Mouse (Mus musculus) liver, embryonic 11.5 days (tissue): ENCODE results near the gene Ctsc. TPM values are rescaled to one million over a fixed set of nuclear protein-coding genes. Genes with fewer than 3 reads are reported as not detected.
A peak's percentile ranks its signal among the peaks of the same experiment; 100 is the strongest.

ENCODE experiments used
- ATAC-seq: fragments of 200-750 bp; cut with Nextera tagmentation; replicated peaks from 2 replicates; pipeline ENCODE4 v1.8.0; 2017; ENCODE audit warnings: moderate number of reproducible peaks, mild to moderate bottlenecking, moderate TSS enrichment, moderate library complexity; ENCODE audit not compliant: low FRiP score
- DNase-seq: peaks from one replicate; pipeline ENCODE4 v3.0.0-alpha.2; 2017; ENCODE audit warnings: low spot score
- H3K27ac ChIP-seq: fragments of 300-500 bp; sonication (generic); 2 replicates; pipeline ENCODE4 v1.5.1; 2014; ENCODE audit warnings: mild to moderate bottlenecking, low read depth, low read length, control low read depth
- H3K27me3 ChIP-seq: fragments of 300-500 bp; sonication (generic); replicated peaks from 2 replicates; pipeline ENCODE4 v1.6.1; 2014; ENCODE audit warnings: low read length, mixed read lengths; ENCODE audit not compliant: control insufficient read depth, insufficient read depth
- H3K36me3 ChIP-seq: fragments of 300-500 bp; sonication (generic); 2 replicates; pipeline ENCODE4 v1.6.1; 2014; ENCODE audit warnings: mild to moderate bottlenecking, low read length, moderate library complexity, mixed read lengths; ENCODE audit not compliant: control insufficient read depth, insufficient read depth
- H3K4me1 ChIP-seq: fragments of 300-500 bp; sonication (generic); replicated peaks from 2 replicates; pipeline ENCODE4 v1.6.1; 2014; ENCODE audit warnings: low read length, mixed read lengths; ENCODE audit not compliant: control insufficient read depth, insufficient read depth
- H3K4me2 ChIP-seq: fragments of 300-500 bp; sonication (generic); 2 replicates; pipeline ENCODE4 v1.6.1; 2014; ENCODE audit warnings: mild to moderate bottlenecking, control low read depth, moderate library complexity
- H3K4me3 ChIP-seq: fragments of 300-500 bp; sonication (generic); 2 replicates; pipeline ENCODE4 v1.5.1; 2014; ENCODE audit warnings: low read depth, low read length, control low read depth
- H3K9ac ChIP-seq: fragments of 300-500 bp; sonication (generic); 2 replicates; pipeline ENCODE4 v1.6.1; 2014; ENCODE audit warnings: low read depth, low read length, control low read depth
- H3K9me3 ChIP-seq: fragments of 300-500 bp; sonication (generic); 2 replicates; pipeline ENCODE4 v1.6.1; 2016; ENCODE audit warnings: low read length, inconsistent platforms, mixed read lengths; ENCODE audit not compliant: control insufficient read depth
- WGBS: fragments of 180-500 bp; shearing (Covaris S2); extraction: QIAGEN DNeasy Blood & Tissue Kit; methylation state at CpG from one replicate; pipeline ENCODE4 v1.1.7; 2014; 5-methylcytosine and 5-hydroxymethylcytosine counted together
- polyA plus RNA-seq: library from polyadenylated mRNA; unstranded; fragments of >200 nt; fragmentation: Nextera tagmentation; extraction: Ambion mirVana; gene quantifications from 2 replicates; pipeline ENCODE4 v1.2.1, GENCODE M21; 2014

Ctsc gene
- polyA plus RNA-seq, 1 experiment from 2014 or later = 63.9 TPM

DNA sequence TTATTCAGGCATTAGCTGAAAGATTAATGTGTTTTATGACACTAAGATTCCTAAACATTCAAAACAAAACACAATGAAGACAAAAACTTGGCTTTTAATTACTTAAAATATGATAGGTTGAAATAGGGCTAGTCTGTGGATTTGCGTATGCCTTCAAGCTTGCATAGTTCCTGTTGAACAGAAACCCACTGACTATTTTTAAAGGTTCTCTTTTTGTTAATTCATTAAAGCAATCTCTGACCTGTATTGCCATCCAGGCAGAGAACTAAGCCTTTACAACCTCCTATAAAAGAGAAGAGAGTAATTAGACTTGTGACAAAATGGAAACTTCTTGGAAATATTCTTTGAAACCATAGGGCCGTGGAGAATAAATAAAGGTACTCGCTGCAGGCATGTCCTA, 7.4 kb downstream of the Ctsc start:
- H3K27me3 ChIP-seq = no peaks in the 10 kb centered on the region
- H3K4me1 ChIP-seq = no peaks in the 10 kb centered on the region
- ATAC-seq (no peak), DNase-seq (no peak)
- no peak overlapping the region for H3K27ac ChIP-seq
- H3K4me3 ChIP-seq = no peak overlapping the region
- WGBS = 86% methylated on average over 3 of the region's 3 CpGs
- no peak overlapping the region for H3K9ac ChIP-seq
- no peaks in the 10 kb centered on the region for H3K36me3 ChIP-seq
- H3K4me2 ChIP-seq = no peak overlapping the region
- no peaks in the 10 kb centered on the region for H3K9me3 ChIP-seq

DNA sequence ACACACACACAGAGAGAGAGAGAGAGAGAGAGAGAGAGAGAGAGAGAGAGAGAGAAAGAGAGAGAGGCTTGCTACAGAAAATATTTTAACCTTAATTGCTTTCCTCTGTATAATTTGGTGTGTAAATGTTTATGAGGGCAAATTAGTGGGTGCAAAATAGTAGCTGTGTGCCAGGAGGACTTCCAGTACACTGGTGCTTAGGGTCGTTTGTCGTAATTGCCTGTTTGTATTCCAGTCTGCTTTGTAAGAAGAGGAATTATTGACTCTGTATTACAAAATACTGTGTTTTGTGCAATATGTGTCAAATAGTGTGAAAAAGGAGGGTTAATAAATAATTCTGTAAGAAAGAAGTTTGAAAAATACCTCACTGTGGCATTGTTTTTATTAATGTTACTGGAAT, 13.2 kb downstream of the Ctsc start:
- no peak for ATAC-seq

DNA sequence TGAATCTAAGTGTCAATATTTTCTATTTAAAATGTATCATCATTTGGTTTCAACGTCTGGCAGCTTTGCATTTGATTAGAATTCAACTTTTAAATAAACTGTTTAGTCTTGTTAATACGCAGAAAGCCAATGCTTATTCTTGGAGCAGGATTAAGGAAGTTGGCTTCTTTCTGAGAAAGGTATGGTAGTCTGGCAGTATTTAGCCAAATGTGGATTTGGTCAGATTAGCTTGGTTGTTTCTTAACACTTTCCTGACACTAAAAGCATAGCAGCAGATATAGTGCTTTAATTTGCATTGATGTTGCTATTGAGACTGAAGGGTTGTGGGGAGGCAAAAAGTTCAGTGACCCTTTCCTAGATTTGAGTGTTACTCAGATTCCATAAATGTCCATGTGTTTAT, 14.2 kb downstream of the Ctsc start:
- no peaks in the 10 kb centered on the region for H3K36me3 ChIP-seq
- H3K27me3 ChIP-seq = no peaks in the 10 kb centered on the region
- WGBS = 73% methylated on average over 2 of the region's 2 CpGs
- no peak for ATAC-seq
- no peak overlapping the region for H3K4me2 ChIP-seq
- DNase-seq = no peak
- H3K4me1 ChIP-seq = no peaks in the 10 kb centered on the region
- no peak overlapping the region for H3K4me3 ChIP-seq
- no peaks in the 10 kb centered on the region for H3K9me3 ChIP-seq
- H3K27ac ChIP-seq = no peak overlapping the region
- H3K9ac ChIP-seq = no peak overlapping the region

More for the DNA sequence above, 13.2 kb downstream of the Ctsc start:
- no peak for DNase-seq
- no peak overlapping the region for H3K27ac ChIP-seq
- H3K36me3 ChIP-seq = no peaks in the 10 kb centered on the region
- no peak overlapping the region for H3K4me3 ChIP-seq
- no peaks in the 10 kb centered on the region for H3K4me1 ChIP-seq
- 83% methylated on average over 2 of the region's 2 CpGs for WGBS
- no peaks in the 10 kb centered on the region for H3K9me3 ChIP-seq
- H3K9ac ChIP-seq = no peak overlapping the region
- no peak overlapping the region for H3K4me2 ChIP-seq
- no peaks in the 10 kb centered on the region for H3K27me3 ChIP-seq

DNA sequence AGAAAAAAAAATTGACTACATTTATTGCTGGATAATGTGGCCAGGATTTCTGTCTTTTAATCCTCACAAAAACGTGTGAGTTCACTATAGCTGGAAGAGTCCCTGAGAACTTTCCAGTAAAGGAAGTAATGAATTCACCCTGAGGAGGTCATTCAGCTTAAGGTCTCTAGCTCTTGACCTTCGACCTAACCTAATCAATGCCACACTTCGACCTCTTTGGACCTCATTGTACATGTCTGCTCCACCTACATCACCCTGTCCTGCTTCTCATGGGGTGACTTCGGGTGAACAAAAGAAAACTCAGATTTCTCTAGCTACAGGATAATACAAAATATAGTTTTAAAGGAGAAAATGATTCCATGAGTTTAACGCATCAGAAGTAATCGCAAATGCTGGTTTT, 16.0 kb downstream of the Ctsc start:
- no peak overlapping the region for H3K9ac ChIP-seq
- no peaks in the 10 kb centered on the region for H3K27me3 ChIP-seq
- H3K27ac ChIP-seq = no peak overlapping the region
- DNase-seq = no peak
- no peak overlapping the region for H3K4me3 ChIP-seq
- H3K4me1 ChIP-seq = no peaks in the 10 kb centered on the region
- H3K9me3 ChIP-seq = no peaks in the 10 kb centered on the region
- H3K36me3 ChIP-seq = no peaks in the 10 kb centered on the region
- ATAC-seq = no peak
- no peak overlapping the region for H3K4me2 ChIP-seq
- 72% methylated on average over 6 of the region's 6 CpGs for WGBS

- H3K4me1 ChIP-seq = no peaks in the 10 kb centered on the region
- H3K27ac ChIP-seq = no peak overlapping the region
- no peak for ATAC-seq
- H3K9me3 ChIP-seq = no peaks in the 10 kb centered on the region
- no peak overlapping the region for H3K9ac ChIP-seq
- no peaks in the 10 kb centered on the region for H3K27me3 ChIP-seq
- no peak for DNase-seq
- WGBS = 72% methylated on average over 1 of the region's 1 CpGs
- H3K36me3 ChIP-seq = no peaks in the 10 kb centered on the region
- H3K4me3 ChIP-seq = no peak overlapping the region
- H3K4me2 ChIP-seq = no peak overlapping the region
Measured at GRCm38 (mm10) chr7:88295989-88296388, 18.1 kb downstream of the Ctsc start.

DNA sequence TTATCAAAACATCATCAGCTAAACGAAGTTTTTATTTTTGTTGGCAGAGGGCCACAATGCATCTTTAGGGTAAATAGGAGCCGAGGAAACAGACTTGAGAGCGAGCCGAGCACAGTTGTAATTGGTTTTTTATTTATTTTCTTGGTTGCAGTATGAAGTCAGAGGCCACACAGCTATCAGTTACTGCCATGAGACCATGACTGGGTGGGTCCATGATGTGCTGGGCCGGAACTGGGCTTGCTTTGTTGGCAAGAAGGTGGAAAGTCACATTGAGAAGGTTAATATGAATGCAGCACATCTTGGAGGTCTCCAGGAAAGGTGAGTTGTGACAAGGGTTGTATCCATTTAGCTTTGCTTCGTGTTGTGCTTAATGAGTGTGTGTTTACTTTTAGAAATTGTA, 19.0 kb downstream of the Ctsc start:
- no peak overlapping the region for H3K9ac ChIP-seq
- no peaks in the 10 kb centered on the region for H3K27me3 ChIP-seq
- H3K36me3 ChIP-seq = no peaks in the 10 kb centered on the region
- H3K4me1 ChIP-seq = no peaks in the 10 kb centered on the region
- H3K9me3 ChIP-seq = no peaks in the 10 kb centered on the region
- DNase-seq = no peak
- H3K27ac ChIP-seq = no peak overlapping the region
- no peak overlapping the region for H3K4me3 ChIP-seq
- ATAC-seq = peak; percentile 70; the same call in 1 of the 2 replicates
- 80% methylated on average over 6 of the region's 6 CpGs for WGBS
- no peak overlapping the region for H3K4me2 ChIP-seq

DNA sequence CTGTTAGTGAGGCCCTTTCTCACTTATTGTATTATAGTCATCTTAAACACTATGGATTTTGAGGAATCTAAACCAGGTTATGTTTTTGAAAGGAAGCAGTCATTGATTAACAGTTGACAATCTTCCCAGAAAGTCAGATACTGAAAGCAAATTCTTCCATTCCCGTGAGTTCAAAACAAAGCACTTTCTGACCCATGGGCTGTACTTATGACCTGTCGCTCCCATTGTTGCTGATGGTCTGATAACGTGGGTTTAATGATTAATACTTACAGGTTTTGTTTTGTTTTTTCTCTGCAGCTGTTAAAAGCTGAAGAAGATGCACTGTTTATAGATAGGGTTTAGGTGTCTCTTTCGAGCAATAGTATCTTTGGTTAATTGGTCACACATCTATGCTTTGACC, 27.9 kb downstream of the Ctsc start:
- H3K27me3 ChIP-seq = no peaks in the 10 kb centered on the region
- DNase-seq (no peak), ATAC-seq (no peak)
- H3K9me3 ChIP-seq = no peaks in the 10 kb centered on the region
- H3K4me1 ChIP-seq = no peaks in the 10 kb centered on the region
- no peaks in the 10 kb centered on the region for H3K36me3 ChIP-seq
- H3K9ac ChIP-seq = no peak overlapping the region
- H3K4me3 ChIP-seq = no peak overlapping the region
- no peak overlapping the region for H3K4me2 ChIP-seq
- no peak overlapping the region for H3K27ac ChIP-seq
- WGBS = 80% methylated on average over 4 of the region's 4 CpGs

GRCm38 (mm10) chr7:88306725-88307124, 28.8 kb downstream of the Ctsc start:
- Histone ChIP-seq H3K27ac (no peak overlapping the region), H3K27me3 (no peaks in the 10 kb centered on the region), H3K9ac (no peak overlapping the region), H3K4me3 (no peak overlapping the region), H3K4me2 (no peak overlapping the region), H3K4me1 (no peaks in the 10 kb centered on the region), H3K9me3 (no peaks in the 10 kb centered on the region), H3K36me3 (no peaks in the 10 kb centered on the region)
- 87% methylated on average over 3 of the region's 3 CpGs for WGBS
- ATAC-seq = no peak
- no peak for DNase-seq

- 88% methylated on average over 3 of the region's 3 CpGs for WGBS
- Histone ChIP-seq H3K27ac (no peak overlapping the region), H3K27me3 (no peaks in the 10 kb centered on the region), H3K9me3 (no peaks in the 10 kb centered on the region), H3K36me3 (no peaks in the 10 kb centered on the region), H3K9ac (no peak overlapping the region), H3K4me3 (no peak overlapping the region), H3K4me1 (no peaks in the 10 kb centered on the region), H3K4me2 (no peak overlapping the region)
- DNase-seq = no peak
- no peak for ATAC-seq
Measured at GRCm38 (mm10) chr7:88310398-88311180, 32.7 kb downstream of the Ctsc start.
